Mouse (Mus musculus): Measurements from ENCODE around the gene Sfrp5.

GRCm38 (mm10) chr19:42167489-42167888, 34.6 kb downstream of the Sfrp5 start:
- TF ChIP-seq POLR2A (IDR thresholded peaks at IDR 0.05; ENCODE audit: low read depth, low read length) (no peak), CTCF (IDR thresholded peaks at IDR 0.05; ENCODE audit: borderline replicate concordance, insufficient read depth, low read length) (no peak)

Data from embryonic fibroblast, embryonic 13.5 days (primary cell).